Mouse (Mus musculus): ENCODE results near the gene Galntl6. TPM values are rescaled to one million over a fixed set of nuclear protein-coding genes. Genes with fewer than 3 reads are reported as not detected.

Gene Galntl6
- polyA plus RNA-seq (2015; fragmentation: Nextera tagmentation; extraction: Ambion mirVana) = not detected in 2 replicates

GRCm38 (mm10) chr8:58912196-58912839 is at the start of gene Galntl6:
Gene Galntl6 (minus strand): TSS chr8:58912640.
- no peaks in the 10 kb centered on the region for H3K9me3 ChIP-seq (ENCODE audit: low read length)
- under 1% methylated on average over 37 of the region's 37 CpGs for WGBS (ENCODE audit: insufficient replicate concordance)
- H3K36me3 ChIP-seq (replicated peaks; ENCODE audit: insufficient read depth, low read length) = no peaks in the 10 kb centered on the region
- ATAC-seq = no peak
- H3K9ac ChIP-seq (replicated peaks) = no peak within 1 kb of the TSS
- peak within 1 kb of the TSS; percentile 24 for H3K4me3 ChIP-seq (ENCODE audit: low read depth, low read length)
- peak; percentile 12 for DNase-seq
- H3K27me3 ChIP-seq (ENCODE audit: insufficient read depth, low read length) = peaks cover 18% of the 10 kb centered on the region
- TF ChIP-seq CTCF (IDR thresholded peaks at IDR 0.05; ENCODE audit: low read depth) = no peak
- TF ChIP-seq EP300 (IDR thresholded peaks at IDR 0.05; ENCODE audit: low read depth) = no peak
- peak within 1 kb of the TSS; percentile 60 for H3K4me2 ChIP-seq (ENCODE audit: low read depth, low read length)
- H3K4me1 ChIP-seq (ENCODE audit: insufficient read depth) = no peaks in the 10 kb centered on the region
- no peak within 1 kb of the TSS for H3K27ac ChIP-seq (ENCODE audit: low read depth)

GRCm38 (mm10) chr8:58957195-58957739 is 44.8 kb upstream of the Galntl6 start:
- WGBS (ENCODE audit: insufficient replicate concordance) = 71% methylated on average over 5 of the region's 5 CpGs
- H3K4me2 ChIP-seq (ENCODE audit: low read depth, low read length) = no peak overlapping the region
- no peak for ATAC-seq
- no peak overlapping the region for H3K27ac ChIP-seq (ENCODE audit: low read depth)
- H3K9ac ChIP-seq (replicated peaks) = no peak overlapping the region
- H3K27me3 ChIP-seq (ENCODE audit: insufficient read depth, low read length) = no peaks in the 10 kb centered on the region
- H3K9me3 ChIP-seq (ENCODE audit: low read length) = no peaks in the 10 kb centered on the region
- DNase-seq = no peak
- no peaks in the 10 kb centered on the region for H3K36me3 ChIP-seq (replicated peaks; ENCODE audit: insufficient read depth, low read length)
- TF ChIP-seq CTCF (IDR thresholded peaks at IDR 0.05; ENCODE audit: low read depth) (no peak), EP300 (IDR thresholded peaks at IDR 0.05; ENCODE audit: low read depth) (no peak)
- H3K4me3 ChIP-seq (ENCODE audit: low read depth, low read length) = no peak overlapping the region
- H3K4me1 ChIP-seq (ENCODE audit: insufficient read depth) = no peaks in the 10 kb centered on the region

- ATAC-seq (no peak), DNase-seq (no peak)
- Histone ChIP-seq H3K9me3 (ENCODE audit: low read length) (no peaks in the 10 kb centered on the region), H3K36me3 (replicated peaks; ENCODE audit: insufficient read depth, low read length) (no peaks in the 10 kb centered on the region), H3K4me3 (ENCODE audit: low read depth, low read length) (no peak overlapping the region), H3K4me2 (ENCODE audit: low read depth, low read length) (no peak overlapping the region), H3K4me1 (ENCODE audit: insufficient read depth) (no peaks in the 10 kb centered on the region), H3K27me3 (ENCODE audit: insufficient read depth, low read length) (no peaks in the 10 kb centered on the region), H3K9ac (replicated peaks) (no peak overlapping the region), H3K27ac (ENCODE audit: low read depth) (no peak overlapping the region)
- WGBS (ENCODE audit: insufficient replicate concordance) = 75% methylated on average over 4 of the region's 4 CpGs
- TF ChIP-seq CTCF (IDR thresholded peaks at IDR 0.05; ENCODE audit: low read depth) (no peak), EP300 (IDR thresholded peaks at IDR 0.05; ENCODE audit: low read depth) (no peak)
Observed at GRCm38 (mm10) chr8:58943773-58944172, 31.3 kb upstream of the Galntl6 start.

GRCm38 (mm10) chr8:58931066-58931465 is 18.6 kb upstream of the Galntl6 start:
- Histone ChIP-seq H3K4me2 (ENCODE audit: low read depth, low read length) (no peak overlapping the region), H3K9ac (replicated peaks) (no peak overlapping the region), H3K36me3 (replicated peaks; ENCODE audit: insufficient read depth, low read length) (no peaks in the 10 kb centered on the region), H3K4me3 (ENCODE audit: low read depth, low read length) (no peak overlapping the region), H3K27me3 (ENCODE audit: insufficient read depth, low read length) (no peaks in the 10 kb centered on the region), H3K9me3 (ENCODE audit: low read length) (no peaks in the 10 kb centered on the region), H3K27ac (ENCODE audit: low read depth) (no peak overlapping the region), H3K4me1 (ENCODE audit: insufficient read depth) (no peaks in the 10 kb centered on the region)
- no peak for TF ChIP-seq EP300 (IDR thresholded peaks at IDR 0.05; ENCODE audit: low read depth)
- DNase-seq (no peak), ATAC-seq (no peak)
- WGBS (ENCODE audit: insufficient replicate concordance) = 86% methylated on average over 1 of the region's 1 CpGs

GRCm38 (mm10) chr8:58915142-58915541 is 2.7 kb upstream of the Galntl6 start:
- Histone ChIP-seq H3K27me3 (ENCODE audit: insufficient read depth, low read length) (peaks cover 18% of the 10 kb centered on the region), H3K4me1 (ENCODE audit: insufficient read depth) (no peaks in the 10 kb centered on the region), H3K4me2 (ENCODE audit: low read depth, low read length) (no peak overlapping the region), H3K27ac (ENCODE audit: low read depth) (no peak overlapping the region), H3K4me3 (ENCODE audit: low read depth, low read length) (no peak overlapping the region), H3K9ac (replicated peaks) (no peak overlapping the region), H3K36me3 (replicated peaks; ENCODE audit: insufficient read depth, low read length) (no peaks in the 10 kb centered on the region), H3K9me3 (ENCODE audit: low read length) (no peaks in the 10 kb centered on the region)
- DNase-seq (no peak), ATAC-seq (no peak)
- 56% methylated on average over 2 of the region's 2 CpGs for WGBS (ENCODE audit: insufficient replicate concordance)
- TF ChIP-seq EP300 (IDR thresholded peaks at IDR 0.05; ENCODE audit: low read depth) = no peak
- no peak for TF ChIP-seq CTCF (IDR thresholded peaks at IDR 0.05; ENCODE audit: low read depth)

- 67% methylated on average over 3 of the region's 3 CpGs for WGBS (ENCODE audit: insufficient replicate concordance)
- H3K9ac ChIP-seq (replicated peaks) = no peak overlapping the region
- DNase-seq = no peak
Observed at GRCm38 (mm10) chr8:58913640-58913968, 1.2 kb upstream of the Galntl6 start.

More at GRCm38 (mm10) chr8:58913640-58913968, 1.2 kb upstream of the Galntl6 start:
- Histone ChIP-seq H3K36me3 (replicated peaks; ENCODE audit: insufficient read depth, low read length) (no peaks in the 10 kb centered on the region), H3K27ac (ENCODE audit: low read depth) (no peak overlapping the region), H3K4me1 (ENCODE audit: insufficient read depth) (no peaks in the 10 kb centered on the region), H3K4me2 (ENCODE audit: low read depth, low read length) (no peak overlapping the region), H3K4me3 (ENCODE audit: low read depth, low read length) (no peak overlapping the region), H3K27me3 (ENCODE audit: insufficient read depth, low read length) (peaks cover 18% of the 10 kb centered on the region), H3K9me3 (ENCODE audit: low read length) (no peaks in the 10 kb centered on the region)
- TF ChIP-seq CTCF (IDR thresholded peaks at IDR 0.05; ENCODE audit: low read depth) (no peak), EP300 (IDR thresholded peaks at IDR 0.05; ENCODE audit: low read depth) (no peak)
- no peak for ATAC-seq
